Mouse (Mus musculus) spleen, postnatal 36 days (tissue): ENCODE measurements around the gene Nagpa.
"Not testable (repeated sequence)": the region's sequence is repeated elsewhere in the genome, so short reads cannot be mapped to it uniquely, and the experiment has no call there.

Source experiments
- DNase-seq, 2 experiments: peaks; one replicate each; pipeline ENCODE4 v3.0.0; 2022; ENCODE audit warnings: low spot score in 2 of 2, mixed read lengths in 1 of 2

The Nagpa gene

GRCm38 (mm10) chr16:5203668-5204433, at the start of gene Nagpa:
Nagpa (minus strand) TSS chr16:5204012.
- peak; percentile 70 to 76 for DNase-seq

DNA sequence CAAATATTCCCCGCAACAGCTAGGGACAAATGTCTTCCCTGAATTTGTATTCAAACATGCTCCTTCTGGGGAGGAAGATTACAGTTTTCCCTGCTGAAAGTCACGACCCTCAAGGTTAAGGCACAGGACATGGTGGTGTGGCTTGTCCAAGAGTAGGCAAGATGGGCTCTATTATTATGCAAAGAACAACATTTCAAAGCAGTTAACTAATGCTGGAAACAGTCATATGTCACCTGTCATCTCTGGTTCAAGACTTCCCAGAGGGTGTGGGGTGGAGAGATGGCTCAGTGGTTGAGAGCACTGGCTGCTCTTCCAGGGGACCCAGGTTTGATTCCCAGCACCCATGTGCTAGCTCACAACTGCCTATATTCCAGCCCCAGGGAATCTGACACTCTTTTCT, 48.4 kb upstream of the Nagpa start:
- no peak for DNase-seq

- no peak for DNase-seq
Observed at GRCm38 (mm10) chr16:5250891-5251290, 47.1 kb upstream of the Nagpa start.

- peak; percentile 53 for DNase-seq
Observed at GRCm38 (mm10) chr16:5244411-5244810, 40.6 kb upstream of the Nagpa start.

DNA sequence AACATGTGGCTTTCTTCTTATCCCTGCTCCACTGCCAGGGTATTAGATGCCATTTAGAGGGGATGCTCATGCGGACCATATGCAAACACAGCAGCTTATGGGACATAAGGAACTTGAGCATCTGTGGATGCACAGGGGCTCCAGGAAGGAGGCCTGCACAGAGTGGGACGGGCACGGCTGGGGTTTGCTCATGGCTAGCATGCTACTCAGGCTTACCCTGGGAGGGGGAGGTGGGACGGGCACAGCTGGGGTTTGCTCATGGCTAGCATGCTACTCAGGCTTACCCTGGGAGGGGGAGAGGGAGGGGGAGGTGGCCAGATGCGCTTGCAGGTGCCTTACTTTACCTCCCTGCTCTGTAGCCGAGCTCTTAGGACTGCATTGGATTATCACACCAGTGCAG, 39.1 kb upstream of the Nagpa start:
- no peak for DNase-seq

DNA sequence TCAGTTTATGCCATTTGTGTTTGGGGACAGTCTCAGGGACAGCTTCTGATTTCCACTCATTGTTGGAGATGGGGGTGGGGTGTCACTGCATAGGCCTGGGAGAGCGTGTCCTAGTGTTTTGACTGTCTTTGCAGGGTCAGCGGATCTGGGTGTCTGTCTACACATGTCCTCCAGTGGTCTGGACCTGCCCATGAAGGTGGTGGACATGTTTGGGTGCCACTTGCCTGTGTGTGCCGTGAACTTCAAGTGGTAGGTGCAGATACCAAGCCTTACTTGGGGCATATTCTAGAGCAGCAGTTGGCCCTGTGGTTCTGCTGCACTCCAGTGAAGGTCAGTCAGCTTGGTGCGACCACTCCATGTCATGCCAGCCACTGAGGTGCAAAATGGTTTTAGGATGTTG, 38.5 kb upstream of the Nagpa start:
- no peak for DNase-seq

DNA sequence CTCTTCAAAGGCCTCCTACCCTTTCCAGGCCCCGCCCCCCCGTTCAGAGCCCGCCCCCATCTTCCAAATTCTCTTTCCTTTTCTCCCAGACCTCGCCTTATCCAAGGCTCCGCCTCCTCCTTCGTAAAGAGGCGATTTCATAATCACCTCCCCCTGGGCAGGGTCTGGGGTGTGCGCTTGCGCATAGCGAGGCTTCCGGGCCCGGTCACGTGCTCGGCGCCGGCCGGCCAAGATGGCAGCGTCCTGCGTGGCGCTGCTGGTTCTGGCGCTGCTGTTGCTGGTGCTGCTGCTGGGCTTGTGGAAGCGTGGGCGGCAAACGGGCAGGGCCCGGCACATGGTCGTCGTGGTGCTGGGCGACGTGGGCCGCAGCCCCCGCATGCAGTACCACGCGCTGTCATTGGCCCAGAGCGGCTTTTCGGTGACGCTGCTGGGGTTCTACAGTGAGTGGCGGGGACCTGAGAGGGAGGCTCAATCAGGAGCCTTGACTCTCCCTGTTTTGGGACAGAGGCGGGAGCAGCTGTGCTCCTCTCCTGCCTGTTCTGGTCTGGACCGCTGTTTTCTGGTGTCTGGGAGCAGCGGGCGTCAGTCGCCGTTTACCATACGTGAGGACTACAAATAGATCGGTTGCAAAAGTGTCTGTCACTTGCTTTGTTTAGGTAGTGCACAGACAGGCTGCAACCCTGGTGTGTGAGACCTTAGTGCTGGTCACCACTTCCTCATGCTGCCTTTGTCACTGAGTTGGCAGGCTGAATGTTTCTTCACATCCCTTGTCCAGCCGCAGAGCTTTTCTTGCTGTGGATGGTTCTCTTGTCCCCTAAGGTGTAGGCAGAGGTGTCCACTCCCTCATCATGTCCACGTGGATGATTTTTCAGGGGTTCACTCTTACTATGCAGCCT, 29.9 kb upstream of the Nagpa start, which contains the start of gene Alg1:
Gene Alg1 (plus strand): TSS at position 204 of the 896 bp plus-strand sequence.
- peak; percentile 91 to 92 for DNase-seq

DNA sequence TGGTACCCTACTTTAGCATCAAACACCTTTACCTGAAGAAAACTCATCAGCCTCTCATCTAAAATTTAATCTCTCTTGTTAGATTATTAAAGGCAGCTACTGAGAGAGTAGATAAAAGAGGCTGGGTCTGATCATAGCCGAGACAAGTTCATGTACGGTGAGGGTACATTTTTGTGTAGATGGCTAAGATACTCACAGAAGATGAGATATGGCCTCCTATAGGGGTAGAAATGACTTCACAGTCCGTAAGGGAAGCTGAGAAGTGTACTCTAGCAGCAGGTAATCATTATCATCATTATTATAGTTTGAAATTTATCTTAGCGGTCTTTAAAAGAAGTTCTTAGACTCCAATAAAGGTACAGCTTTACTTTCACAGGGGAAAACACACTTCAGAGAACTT, 29.2 kb upstream of the Nagpa start:
- no peak for DNase-seq

- not testable (repeated sequence) for DNase-seq
Observed at GRCm38 (mm10) chr16:5228103-5228502, 24.3 kb upstream of the Nagpa start.

GRCm38 (mm10) chr16:5227501-5227900, 23.7 kb upstream of the Nagpa start:
- not testable (repeated sequence) for DNase-seq

GRCm38 (mm10) chr16:5226534-5226933, 22.7 kb upstream of the Nagpa start:
- not testable (repeated sequence) for DNase-seq

- no peak for DNase-seq
Observed at GRCm38 (mm10) chr16:5222140-5222539, 18.3 kb upstream of the Nagpa start, which contains the start of gene AU021092. AU021092 (minus strand) TSS chr16:5222299.

- no peak for DNase-seq
Observed at GRCm38 (mm10) chr16:5221403-5221802, 17.6 kb upstream of the Nagpa start.

GRCm38 (mm10) chr16:5217341-5218133, 13.7 kb upstream of the Nagpa start:
- DNase-seq, result no peak

GRCm38 (mm10) chr16:5216686-5217085, 12.9 kb upstream of the Nagpa start:
- no peak for DNase-seq

DNA sequence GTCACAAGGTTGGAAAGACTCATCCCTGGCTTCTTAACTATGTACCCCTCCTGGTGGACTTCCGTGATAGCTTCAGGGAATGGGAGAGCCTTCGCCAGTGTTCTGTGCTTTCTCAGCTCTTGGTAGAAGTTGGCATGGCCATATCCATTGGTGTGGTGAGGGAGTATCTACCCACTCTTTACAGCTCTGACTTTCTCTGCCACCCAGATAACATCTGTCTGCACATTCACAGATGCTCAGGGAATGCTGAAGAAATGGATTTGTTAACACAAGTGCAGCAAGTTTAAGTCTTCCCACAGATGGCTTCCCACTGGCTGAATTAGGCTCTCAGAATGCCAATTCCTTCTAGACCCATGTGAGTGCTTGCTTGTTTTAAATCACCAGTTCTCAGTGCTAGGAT, 10.3 kb upstream of the Nagpa start:
- no peak for DNase-seq

- DNase-seq, result no peak
Observed at GRCm38 (mm10) chr16:5212150-5212549, 8.3 kb upstream of the Nagpa start.

GRCm38 (mm10) chr16:5210365-5210764, 6.6 kb upstream of the Nagpa start:
- DNase-seq, result peak; percentile 37 to 42

- no peak for DNase-seq
Observed at GRCm38 (mm10) chr16:5206051-5206450, 2.2 kb upstream of the Nagpa start.

- DNase-seq, result no peak
Observed at GRCm38 (mm10) chr16:5205431-5205970, 1.7 kb upstream of the Nagpa start.

GRCm38 (mm10) chr16:5203200-5203599, 612 bp downstream of the Nagpa start:
- peak; percentile 20 to 22 for DNase-seq
